Mouse (Mus musculus): ENCODE results near the gene Crocc2.

GRCm38 (mm10) chr1:93227303-93227975 lies 58.9 kb downstream of the Crocc2 start:
- TF ChIP-seq POLR2AphosphoS2 (IDR thresholded peaks at IDR 0.05; ENCODE audit: low read length) (no peak), EP300 (IDR thresholded peaks at IDR 0.05; ENCODE audit: low read depth in 1 of 2, low read length in 2 of 2) (no peak), ZMIZ1 (IDR thresholded peaks at IDR 0.05; ENCODE audit: low read depth, low read length) (no peak), ZKSCAN1 (IDR thresholded peaks at IDR 0.05; ENCODE audit: low read depth, low read length) (no peak), CTCF (IDR thresholded peaks at IDR 0.05 in 2 of 3, conservative IDR thresholded peaks at IDR 0.05 in 1 of 3; ENCODE audit: control insufficient read depth in 1 of 3, insufficient read depth in 1 of 3, low read depth in 2 of 3, low read length in 3 of 3, poor library complexity in 1 of 3, severe bottlenecking in 1 of 3) (no peak), POLR2AphosphoS5 (IDR thresholded peaks at IDR 0.05; ENCODE audit: borderline replicate concordance, low read depth, low read length) (no peak)
